Comparison of ENCODE assay signal across 9 mouse cellular contexts in genomic region chr7:45522957-45523676, GRCm38 (mm10). TPM values are rescaled to one million over a fixed set of nuclear protein-coding genes. Genes with fewer than 3 reads are reported as not detected.
DNase-seq lines count a peak whose midpoint lies in the region; ATAC-seq and TF ChIP-seq lines count a peak whose summit lies in the region.
"Had no signal": no experiment of that assay in that cellular context is flagged by ENCODE, and none has a peak within 500 bp of the region (broad histone marks: within the 10 kb centered on the region; RNA-seq: fewer than 3 reads in every experiment).

No protein-coding gene starts in this region.

- no peaks in the 10 kb centered on the region for H3K9me3 ChIP-seq in embryonic facial prominence, embryonic 10.5 days
- H3K9me3 ChIP-seq in limb, embryonic 12.5 days: no peaks in the 10 kb centered on the region

- intact Hi-C loops in gastrocnemius, adult 2 months (cut with DNase I): no loop called here

- peaks cover 22% of the 10 kb centered on the region for H3K36me3 ChIP-seq in embryonic facial prominence, embryonic 10.5 days (replicated peaks)
- peaks cover 20% of the 10 kb centered on the region for H3K36me3 ChIP-seq in limb, embryonic 12.5 days

- no peak for ATAC-seq in limb, embryonic 12.5 days (ENCODE audit: insufficient number of reproducible peaks, insufficient read depth, low FRiP score, low TSS enrichment, low read depth)

- WGBS in embryonic facial prominence, embryonic 10.5 days: 70% methylated on average over 18 of the region's 18 CpGs
- WGBS in limb, embryonic 12.5 days: 71% methylated on average over 18 of the region's 18 CpGs

- TF ChIP-seq CTCF in gastrocnemius, adult 2 months (IDR thresholded peaks at IDR 0.05): no peak
- no peak for TF ChIP-seq CTCF in layer of hippocampus, adult 2 months (conservative IDR thresholded peaks at IDR 0.05)

- H3K4me3 ChIP-seq in gastrocnemius, adult 2 months: peak overlapping the region; percentile 92
- H3K4me3 ChIP-seq in embryonic facial prominence, embryonic 10.5 days: peak overlapping the region; percentile 35; the same call in 1 of the 2 replicates
- peak overlapping the region; percentile 6 for H3K4me3 ChIP-seq in limb, embryonic 12.5 days (replicated peaks)
- H3K4me3 ChIP-seq in layer of hippocampus, adult 2 months: no peak overlapping the region; the same call in 1 of the 2 replicates

- H3K27me3 ChIP-seq in embryonic facial prominence, embryonic 10.5 days (replicated peaks; ENCODE audit: low read depth, poor library complexity, severe bottlenecking): no peaks in the 10 kb centered on the region
- no peaks in the 10 kb centered on the region for H3K27me3 ChIP-seq in limb, embryonic 12.5 days

- no peak for DNase-seq in gastrocnemius, adult 2 months
- DNase-seq in gastrocnemius, postnatal 25 days: no peak
- peak; percentile 43 for DNase-seq in CD4-positive helper T cell, adult 2 months (ENCODE audit: low read depth, low spot score)
- DNase-seq in embryonic facial prominence, embryonic 10.5 days (ENCODE audit: low spot score): no peak
- no peak for DNase-seq in layer of hippocampus, adult 2 months (ENCODE audit: low spot score in 2 of 2)
- DNase-seq in adrenal gland, adult 18-20 months (ENCODE audit: low spot score in 2 of 2): no peak
- no peak for DNase-seq in adrenal gland, postnatal 14 days
- DNase-seq: layer of hippocampus, postnatal 36 days had no signal

- H3K9ac ChIP-seq in limb, embryonic 12.5 days (replicated peaks): peak overlapping the region; percentile 18

- H3K27ac ChIP-seq in gastrocnemius, adult 2 months: peak overlapping the region; percentile 92
- H3K27ac ChIP-seq in embryonic facial prominence, embryonic 10.5 days (replicated peaks): no peak overlapping the region
- no peak overlapping the region for H3K27ac ChIP-seq in limb, embryonic 12.5 days
- H3K27ac ChIP-seq in layer of hippocampus, adult 2 months: no peak overlapping the region

- H3K4me2 ChIP-seq in limb, embryonic 12.5 days: peak overlapping the region; percentile 32

- H3K4me1 ChIP-seq in embryonic facial prominence, embryonic 10.5 days: peaks cover 33% of the 10 kb centered on the region
- peaks cover 37% of the 10 kb centered on the region for H3K4me1 ChIP-seq in limb, embryonic 12.5 days (replicated peaks)

RNA-seq across cellular contexts. Expression of gene Ppp1r15a, which starts 3.0 kb away (rescaled TPM):
- 10 to 100 TPM; 28.3 to 28.5 TPM for total RNA-seq in gastrocnemius, adult 2 months (2021)
- 10 to 100 TPM; 13.8 to 19.2 TPM for total RNA-seq in gastrocnemius, postnatal 25 days (2021)
- 18.6 and 21.6 TPM in 2 replicates for polyA plus RNA-seq in embryonic facial prominence, embryonic 10.5 days (2016; fragmentation: Nextera tagmentation; extraction: Ambion mirVana)
- polyA plus RNA-seq in limb, embryonic 12.5 days (2016; fragmentation: Nextera tagmentation; extraction: Ambion mirVana): 26.0 and 27.1 TPM in 2 replicates
- 10 to 100 TPM; 19.0 to 25.8 TPM for total RNA-seq in layer of hippocampus, adult 2 months (2021)
- 10 to 100 TPM; 47.1 to 48.6 TPM for total RNA-seq in adrenal gland, adult 18-20 months (2021)
- total RNA-seq in adrenal gland, postnatal 14 days (2021): 37.3 and 55.7 TPM in 2 replicates

RNA-seq across cellular contexts. Expression of gene Plekha4, which starts 3.0 kb away (rescaled TPM):
- 1 to 10 TPM; 3.4 to 3.5 TPM for total RNA-seq in gastrocnemius, adult 2 months (2021)
- 1 to 10 TPM; 7.5 to 8.5 TPM for total RNA-seq in gastrocnemius, postnatal 25 days (2021)
- polyA plus RNA-seq in embryonic facial prominence, embryonic 10.5 days (2016; fragmentation: Nextera tagmentation; extraction: Ambion mirVana): 1.9 and 2.3 TPM in 2 replicates
- polyA plus RNA-seq in limb, embryonic 12.5 days (2016; fragmentation: Nextera tagmentation; extraction: Ambion mirVana): 1.4 TPM in 2 replicates
- total RNA-seq in layer of hippocampus, adult 2 months (2021): under 1 TPM; 0.52 to 0.79 TPM
- 1 to 10 TPM; 2.5 to 2.7 TPM for total RNA-seq in adrenal gland, adult 18-20 months (2021)
- 3.8 and 6.5 TPM in 2 replicates for total RNA-seq in adrenal gland, postnatal 14 days (2021)

RNA-seq across cellular contexts. Expression of gene Nucb1, which starts 12.9 kb away (rescaled TPM):
- total RNA-seq in gastrocnemius, adult 2 months (2021): 10 to 100 TPM; 55.1 to 61.8 TPM
- 10 to 100 TPM; 60.8 to 73.2 TPM for total RNA-seq in gastrocnemius, postnatal 25 days (2021)
- 115 and 123 TPM in 2 replicates for polyA plus RNA-seq in embryonic facial prominence, embryonic 10.5 days (2016; fragmentation: Nextera tagmentation; extraction: Ambion mirVana)
- polyA plus RNA-seq in limb, embryonic 12.5 days (2016; fragmentation: Nextera tagmentation; extraction: Ambion mirVana): 149 and 160 TPM in 2 replicates
- 10 to 100 TPM; 97.6 to 98.2 TPM for total RNA-seq in layer of hippocampus, adult 2 months (2021)
- total RNA-seq in adrenal gland, adult 18-20 months (2021): 100 to 1,000 TPM; 272 to 283 TPM
- 199 and 204 TPM in 2 replicates for total RNA-seq in adrenal gland, postnatal 14 days (2021)

RNA-seq across cellular contexts. Expression of gene Hsd17b14, which starts 31.6 kb away (rescaled TPM):
- 1 to 10 TPM; 1.0 to 1.3 TPM for total RNA-seq in gastrocnemius, adult 2 months (2021)
- 1 to 10 TPM in 1 of 2 experiments, under 1 TPM in 1; 0.99 to 1.2 TPM for total RNA-seq in gastrocnemius, postnatal 25 days (2021)
- 0.87 and 0.92 TPM in 2 replicates for polyA plus RNA-seq in embryonic facial prominence, embryonic 10.5 days (2016; fragmentation: Nextera tagmentation; extraction: Ambion mirVana)
- 0.55 and 1.1 TPM in 2 replicates for polyA plus RNA-seq in limb, embryonic 12.5 days (2016; fragmentation: Nextera tagmentation; extraction: Ambion mirVana)
- not detected for total RNA-seq in layer of hippocampus, adult 2 months (2021)
- 1 to 10 TPM in 1 of 2 experiments, under 1 TPM in 1; 0.83 to 3.0 TPM for total RNA-seq in adrenal gland, adult 18-20 months (2021)
- 0.67 and 1.2 TPM in 2 replicates for total RNA-seq in adrenal gland, postnatal 14 days (2021)

RNA-seq across cellular contexts. Expression of gene Dhdh, which starts 34.5 kb away (rescaled TPM):
- 10 to 100 TPM; 13.1 to 22.9 TPM for total RNA-seq in gastrocnemius, adult 2 months (2021)
- 10 to 100 TPM; 12.3 to 12.6 TPM for total RNA-seq in gastrocnemius, postnatal 25 days (2021)
- polyA plus RNA-seq in embryonic facial prominence, embryonic 10.5 days (2016; fragmentation: Nextera tagmentation; extraction: Ambion mirVana): 5.7 and 7.4 TPM in 2 replicates
- polyA plus RNA-seq in limb, embryonic 12.5 days (2016; fragmentation: Nextera tagmentation; extraction: Ambion mirVana): 3.2 and 3.3 TPM in 2 replicates
- total RNA-seq in layer of hippocampus, adult 2 months (2021): 1 to 10 TPM; 4.3 to 4.4 TPM
- total RNA-seq in adrenal gland, adult 18-20 months (2021): 10 to 100 TPM; 73.2 to 77.2 TPM
- 46.8 and 54.1 TPM in 2 replicates for total RNA-seq in adrenal gland, postnatal 14 days (2021)
